Mouse (Mus musculus): ENCODE measurements around the gene Pgm2. TPM values are rescaled to one million over a fixed set of nuclear protein-coding genes. Genes with fewer than 3 reads are reported as not detected.

Gene Pgm2
- total RNA-seq, 2 experiments from 2014 or later = 12.1 to 12.6 TPM

- DNase-seq = no peak
- intact Hi-C loops (cut with DNase I) = no loop called here
Measured at GRCm38 (mm10) chr5:64165826-64166225, 73.1 kb downstream of the Pgm2 start.

DNA sequence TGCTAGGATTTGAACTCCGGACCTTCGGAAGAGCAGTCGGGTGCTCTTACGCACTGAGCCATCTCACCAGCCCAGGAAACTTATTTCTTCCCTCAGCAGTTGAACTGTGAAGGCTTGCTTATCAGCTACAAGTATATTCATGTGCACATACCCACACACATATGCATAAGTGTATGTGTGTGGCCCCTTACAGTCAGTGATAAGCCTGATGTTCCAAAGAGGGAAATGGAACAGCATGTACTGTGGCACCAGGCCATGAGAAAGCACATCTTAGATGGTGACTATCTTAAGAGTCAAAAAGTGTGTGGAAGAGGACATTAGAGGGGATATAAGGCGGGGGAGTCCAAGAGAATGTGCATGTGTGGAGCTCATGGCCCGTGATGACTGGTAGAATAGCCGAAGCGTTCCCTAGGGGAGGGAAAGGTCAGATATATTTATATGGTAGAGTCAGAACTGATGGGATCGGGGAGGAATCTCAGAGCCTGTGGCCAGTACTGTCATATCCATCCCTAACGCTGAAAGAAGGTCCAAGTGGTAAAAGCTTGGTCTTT, 76.3 kb downstream of the Pgm2 start:
- intact Hi-C loops (cut with DNase I) = no loop called here
- no peak for DNase-seq

DNA sequence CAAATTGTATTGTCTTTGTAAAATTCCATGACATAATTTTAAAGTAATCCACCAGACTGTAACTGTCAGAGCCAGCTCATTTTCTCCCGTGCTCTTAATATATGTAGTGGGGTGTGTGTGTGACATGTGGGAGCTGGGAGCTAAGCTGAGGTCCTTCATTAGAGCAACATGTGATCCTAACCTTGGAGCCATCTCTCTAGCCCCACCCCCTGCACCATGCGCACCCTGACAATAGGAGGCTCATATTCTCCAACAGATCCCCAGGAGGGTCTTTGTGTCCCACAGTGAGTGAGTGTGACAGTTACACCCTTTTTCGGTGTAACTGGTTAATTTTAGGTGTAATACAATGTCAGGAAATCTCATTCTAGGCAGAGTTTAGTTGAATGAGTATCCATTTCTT, 80.1 kb downstream of the Pgm2 start:
- DNase-seq = no peak
- intact Hi-C loops (cut with DNase I) = no loop called here

- intact Hi-C loops (cut with DNase I) = no loop called here
- no peak for DNase-seq
Measured at GRCm38 (mm10) chr5:64173302-64173701, 80.6 kb downstream of the Pgm2 start.

- no peak for DNase-seq
- intact Hi-C loops (cut with DNase I) = no loop called here
Measured at GRCm38 (mm10) chr5:64174429-64174935, 81.7 kb downstream of the Pgm2 start.

Small RNA genes within 50 kb of the gene (microRNA-seq; reads per million reads assigned to microRNA genes)
- gene Gm22395 (0 reads per million in 2 experiments), gene Gm23967 (0 reads per million in 2 experiments)

Other genes with a start within 250 kb of the Pgm2 start
- gene Rell1, start 124.1 kb upstream of the Pgm2 start, total RNA-seq (2021) = 10 to 100 TPM; 17.6 to 19.8 TPM
- gene Tbc1d1, start 63.4 kb downstream of the Pgm2 start, total RNA-seq (2021) = 10 to 100 TPM; 33.3 to 41.1 TPM